Mouse (Mus musculus) stomach, postnatal 0 days (tissue): ENCODE measurements around the gene Ltn1. TPM values are rescaled to one million over a fixed set of nuclear protein-coding genes. Genes with fewer than 3 reads are reported as not detected.

Experiments used
- ATAC-seq: fragments of 200-750 bp; cut with Nextera tagmentation; 2 replicates; pipeline ENCODE4 v1.8.0; 2017; ENCODE audit not compliant: low FRiP score, low TSS enrichment
- DNase-seq: peaks from one replicate; pipeline ENCODE4 v3.0.0-alpha.2; 2016; ENCODE audit warnings: low spot score
- H3K27ac ChIP-seq: fragments of 300-500 bp; sonication (generic); replicated peaks from 2 replicates; pipeline ENCODE4 v1.5.1; 2014; ENCODE audit warnings: mild to moderate bottlenecking, control low read depth
- H3K27me3 ChIP-seq: fragments of 300-500 bp; sonication (generic); 2 replicates; pipeline ENCODE4 v1.6.1; 2014; ENCODE audit warnings: low read length; ENCODE audit not compliant: control insufficient read depth, insufficient read depth
- H3K36me3 ChIP-seq: fragments of 300-500 bp; sonication (generic); 2 replicates; pipeline ENCODE4 v1.6.1; 2014; ENCODE audit warnings: low read length, mixed read lengths; ENCODE audit not compliant: control insufficient read depth, insufficient read depth
- H3K4me1 ChIP-seq: fragments of 300-500 bp; sonication (generic); replicated peaks from 2 replicates; pipeline ENCODE4 v1.6.1; 2014; ENCODE audit warnings: antibody characterized with exemption; ENCODE audit not compliant: control insufficient read depth, insufficient read depth
- H3K4me2 ChIP-seq: fragments of 300-500 bp; sonication (generic); replicated peaks from 2 replicates; pipeline ENCODE4 v1.6.1; 2014; ENCODE audit warnings: low read depth, mild to moderate bottlenecking, control low read depth, moderate library complexity
- H3K4me3 ChIP-seq: fragments of 300-500 bp; sonication (generic); 2 replicates; pipeline ENCODE4 v1.5.1; 2014; ENCODE audit warnings: low read depth, low read length, control low read depth
- H3K9ac ChIP-seq: fragments of 300-500 bp; sonication (generic); 2 replicates; pipeline ENCODE4 v1.6.1; 2014; ENCODE audit warnings: mild to moderate bottlenecking, low read length, control low read depth, mixed read lengths
- H3K9me3 ChIP-seq: fragments of 300-500 bp; sonication (generic); 2 replicates; pipeline ENCODE4 v1.6.1; 2016; ENCODE audit warnings: low read length; ENCODE audit not compliant: control insufficient read depth
- CTCF ChIP-seq: IDR thresholded peaks from 2 replicates; pipeline ENCODE4 v1.5.1; 2016; ENCODE audit warnings: antibody characterized with exemption, low read depth, mild to moderate bottlenecking, moderate library complexity
- EP300 ChIP-seq: optimal IDR thresholded peaks from 2 replicates; pipeline ENCODE3; 2016; ENCODE audit warnings: antibody characterized with exemption
- WGBS: fragments of 180-500 bp; shearing (Covaris S2); extraction: QIAGEN DNeasy Blood & Tissue Kit; methylation state at CpG from one replicate; pipeline ENCODE4 v1.1.7; 2014; 5-methylcytosine and 5-hydroxymethylcytosine counted together
- polyA plus RNA-seq: library from polyadenylated mRNA; unstranded; fragments of >200 nt; fragmentation: Nextera tagmentation; extraction: Ambion mirVana; gene quantifications from 2 replicates; pipeline ENCODE4 v1.2.1, GENCODE M21; 2015

Ltn1 gene
- polyA plus RNA-seq, 1 experiment from 2014 or later = 9.2 TPM

DNA sequence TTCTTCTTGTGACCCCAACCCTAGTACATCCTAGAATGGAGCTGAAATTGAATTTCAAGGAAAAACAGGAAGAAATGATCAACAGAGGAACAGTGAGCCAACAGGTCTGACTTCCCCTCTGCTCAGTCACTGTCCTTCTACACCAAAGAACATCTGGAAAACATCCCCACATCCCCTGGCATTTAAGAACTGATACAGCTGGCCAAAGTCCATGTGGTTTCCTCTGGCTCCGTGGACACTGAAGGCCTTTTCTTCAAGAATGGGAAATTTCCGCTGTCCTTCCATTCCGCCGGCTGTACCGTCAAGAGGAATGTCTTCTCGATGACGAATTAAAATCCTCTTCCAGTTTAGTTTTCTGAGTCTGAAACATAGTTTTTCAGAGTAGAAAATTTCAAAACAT, 1.9 kb upstream of the Ltn1 start:
- Histone ChIP-seq H3K4me1 (no peaks in the 10 kb centered on the region), H3K9me3 (no peaks in the 10 kb centered on the region), H3K4me3 (no peak overlapping the region), H3K4me2 (no peak overlapping the region), H3K27ac (no peak overlapping the region), H3K36me3 (no peaks in the 10 kb centered on the region), H3K9ac (no peak overlapping the region), H3K27me3 (no peaks in the 10 kb centered on the region)
- WGBS = 81% methylated on average over 7 of the region's 7 CpGs
- ATAC-seq = no peak
- no peak for TF ChIP-seq EP300
- TF ChIP-seq CTCF = no peak
- no peak for DNase-seq

DNA sequence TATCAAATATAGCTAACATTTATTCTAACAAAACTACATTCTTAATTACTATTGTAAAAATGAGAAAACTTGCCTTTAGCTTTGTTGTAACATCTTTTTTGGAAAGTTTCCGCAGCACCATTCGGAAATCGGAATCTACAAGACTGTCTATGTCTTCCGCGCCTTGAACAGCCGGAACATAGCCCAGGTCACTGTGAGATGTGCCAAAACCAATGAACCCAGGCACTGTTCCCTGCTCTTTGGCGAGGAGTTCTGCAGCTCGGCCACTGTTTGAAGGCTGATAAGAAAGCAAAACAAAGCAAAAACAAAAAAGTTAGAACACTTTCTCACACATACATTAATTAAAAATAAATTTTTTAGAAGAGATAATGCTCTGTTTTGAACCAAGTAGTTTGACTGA, 4.9 kb downstream of the Ltn1 start:
- H3K27me3 ChIP-seq = no peaks in the 10 kb centered on the region
- H3K9ac ChIP-seq = no peak overlapping the region
- H3K4me1 ChIP-seq = no peaks in the 10 kb centered on the region
- DNase-seq (no peak), ATAC-seq (no peak)
- no peaks in the 10 kb centered on the region for H3K9me3 ChIP-seq
- no peak overlapping the region for H3K4me2 ChIP-seq
- H3K4me3 ChIP-seq = no peak overlapping the region
- H3K27ac ChIP-seq = no peak overlapping the region
- no peak for TF ChIP-seq CTCF
- TF ChIP-seq EP300 = no peak
- peaks cover 10% of the 10 kb centered on the region for H3K36me3 ChIP-seq
- WGBS = 95% methylated on average over 8 of the region's 8 CpGs

- H3K4me3 ChIP-seq = no peak overlapping the region
- no peak for TF ChIP-seq EP300
- TF ChIP-seq CTCF = no peak
- no peak overlapping the region for H3K9ac ChIP-seq
- H3K27me3 ChIP-seq = no peaks in the 10 kb centered on the region
- H3K4me1 ChIP-seq = no peaks in the 10 kb centered on the region
- no peak overlapping the region for H3K27ac ChIP-seq
- 92% methylated on average over 8 of the region's 8 CpGs for WGBS
- no peaks in the 10 kb centered on the region for H3K9me3 ChIP-seq
- DNase-seq (no peak), ATAC-seq (no peak)
- H3K4me2 ChIP-seq = no peak overlapping the region
- peaks cover 14% of the 10 kb centered on the region for H3K36me3 ChIP-seq
Observed at GRCm38 (mm10) chr16:87420662-87421061, 11.8 kb downstream of the Ltn1 start.

DNA sequence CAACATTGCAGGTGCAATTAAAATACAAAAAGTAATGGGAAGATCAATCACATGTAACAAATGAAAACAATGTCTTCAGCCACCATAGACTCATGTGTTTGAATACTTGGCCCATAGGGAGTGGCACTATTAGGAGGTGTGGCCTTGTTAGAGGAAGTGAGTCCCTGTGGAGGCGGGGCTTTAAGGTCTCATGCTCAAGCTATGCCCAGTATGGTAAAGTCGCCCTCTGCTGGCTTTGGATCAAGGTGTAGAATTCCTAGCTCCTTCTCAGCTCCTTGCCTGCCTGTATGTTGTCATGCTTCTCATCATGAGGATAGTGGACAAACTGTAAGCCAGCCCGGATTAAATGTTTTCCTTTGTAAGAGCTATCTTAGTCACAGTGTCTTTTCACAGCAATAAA, 27.4 kb downstream of the Ltn1 start:
- ATAC-seq (peak; percentile 89), DNase-seq (peak; percentile 80)
- peaks cover 39% of the 10 kb centered on the region for H3K36me3 ChIP-seq
- no peaks in the 10 kb centered on the region for H3K9me3 ChIP-seq
- 81% methylated on average over 3 of the region's 3 CpGs for WGBS
- no peaks in the 10 kb centered on the region for H3K27me3 ChIP-seq
- H3K27ac ChIP-seq = no peak overlapping the region
- H3K4me1 ChIP-seq = no peaks in the 10 kb centered on the region
- no peak overlapping the region for H3K4me3 ChIP-seq
- H3K9ac ChIP-seq = no peak overlapping the region
- peak; percentile 57 for TF ChIP-seq CTCF
- TF ChIP-seq EP300 = no peak
- H3K4me2 ChIP-seq = no peak overlapping the region

DNA sequence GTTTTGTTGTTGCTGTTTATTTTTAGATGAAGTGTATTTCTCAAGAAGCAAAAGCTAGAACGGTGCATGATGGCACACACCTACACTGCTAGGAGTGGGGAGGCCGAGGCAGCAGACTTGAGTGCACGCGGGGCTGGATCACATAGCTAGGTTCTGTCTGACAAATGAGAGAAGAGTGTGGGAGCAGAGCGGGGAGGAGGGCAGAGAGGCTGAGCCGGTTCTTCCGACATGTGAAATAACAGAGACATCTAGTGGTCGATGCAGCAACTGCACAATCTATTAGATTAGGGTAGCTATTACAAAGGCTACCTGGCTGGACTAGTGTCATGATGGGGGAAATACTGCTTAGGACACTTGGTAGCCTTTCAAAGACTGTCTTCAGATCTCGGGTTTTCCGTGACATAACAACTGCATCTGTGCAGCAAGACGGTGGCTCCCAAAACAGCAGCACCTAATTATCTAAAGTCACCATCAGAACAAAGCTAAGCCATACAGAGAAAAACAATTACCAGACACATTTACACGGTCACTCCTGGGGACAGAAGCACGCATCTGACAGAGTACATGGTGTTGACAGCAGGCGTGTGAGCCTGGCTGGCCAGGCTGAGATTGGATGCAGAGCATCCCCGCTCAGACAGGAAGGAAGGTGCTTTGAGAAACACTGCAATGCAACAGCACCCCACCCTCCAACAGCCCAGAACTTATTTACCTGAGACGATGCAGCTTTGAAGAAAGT, 38.4 kb downstream of the Ltn1 start:
- H3K9me3 ChIP-seq = no peaks in the 10 kb centered on the region
- WGBS = 51% methylated on average over 16 of the region's 16 CpGs
- H3K4me1 ChIP-seq = no peaks in the 10 kb centered on the region
- no peak overlapping the region for H3K27ac ChIP-seq
- DNase-seq = peak; percentile 60
- peak; percentile 75 for ATAC-seq
- H3K36me3 ChIP-seq = peaks cover 15% of the 10 kb centered on the region
- H3K4me3 ChIP-seq = no peak overlapping the region
- H3K4me2 ChIP-seq = no peak overlapping the region
- no peaks in the 10 kb centered on the region for H3K27me3 ChIP-seq
- TF ChIP-seq EP300 (no peak), CTCF (peak; percentile 87)
- H3K9ac ChIP-seq = no peak overlapping the region

GRCm38 (mm10) chr16:87387444-87387977, 44.9 kb downstream of the Ltn1 start:
- H3K27ac ChIP-seq = no peak overlapping the region
- no peak overlapping the region for H3K9ac ChIP-seq
- H3K4me1 ChIP-seq = no peaks in the 10 kb centered on the region
- no peak overlapping the region for H3K4me2 ChIP-seq
- ATAC-seq (no peak), DNase-seq (no peak)
- H3K9me3 ChIP-seq = no peaks in the 10 kb centered on the region
- 93% methylated on average over 3 of the region's 3 CpGs for WGBS
- TF ChIP-seq CTCF = no peak
- no peak overlapping the region for H3K4me3 ChIP-seq
- 0 out of 2 replicates have a peak, but pooled peaks cover 3% of the 10 kb centered on the region for H3K36me3 ChIP-seq
- H3K27me3 ChIP-seq = no peaks in the 10 kb centered on the region
